Mouse (Mus musculus) heart, postnatal 25 days (tissue): ENCODE results near the gene Sh2d6. TPM values are rescaled to one million over a fixed set of nuclear protein-coding genes. Genes with fewer than 3 reads are reported as not detected.
"Not testable (repeated sequence)": the region's sequence is repeated elsewhere in the genome, so short reads cannot be mapped to it uniquely, and the experiment has no call there.

ENCODE experiments used
- DNase-seq: peaks from one replicate; pipeline ENCODE4 v3.0.0; 2022; ENCODE audit warnings: low spot score
- intact Hi-C: fragments of 180-260 bp; cut with DNase I; formaldehyde crosslinking; loops from one replicate; pipeline ENCODE4 v1.15.1; 2025
- total RNA-seq, 2 experiments: library from RNA; stranded (reverse); gene quantifications; 2 replicates each; pipeline ENCODE4 v1.2.3; 2021

The Sh2d6 gene
- total RNA-seq, 2 experiments from 2014 or later, result not detected

DNA sequence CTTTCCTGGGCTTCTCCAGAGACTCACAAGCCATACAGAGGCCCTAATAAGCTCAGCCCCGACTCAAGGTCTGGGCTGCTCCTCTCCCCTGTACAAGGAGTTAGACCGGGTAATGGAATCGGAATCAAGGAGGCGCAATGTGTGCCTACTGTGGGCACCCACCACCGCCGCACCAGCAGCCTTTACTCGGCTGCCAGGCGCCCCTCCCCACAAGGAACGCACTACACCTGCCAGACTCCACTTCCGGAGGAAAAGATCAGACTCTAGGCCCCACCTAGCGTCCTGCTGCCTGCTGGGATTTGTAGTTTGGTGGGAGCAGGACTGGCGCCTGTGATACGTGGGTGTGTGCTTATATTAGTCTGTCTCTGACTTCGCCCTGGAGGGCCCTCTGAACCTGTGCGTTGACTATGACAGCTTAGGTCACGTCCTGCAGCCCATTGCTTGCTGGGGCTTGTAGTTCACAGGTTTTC lies 17.1 kb upstream of the Sh2d6 start:
- peak; percentile 82 for DNase-seq
- intact Hi-C loops, result no loop called here

DNA sequence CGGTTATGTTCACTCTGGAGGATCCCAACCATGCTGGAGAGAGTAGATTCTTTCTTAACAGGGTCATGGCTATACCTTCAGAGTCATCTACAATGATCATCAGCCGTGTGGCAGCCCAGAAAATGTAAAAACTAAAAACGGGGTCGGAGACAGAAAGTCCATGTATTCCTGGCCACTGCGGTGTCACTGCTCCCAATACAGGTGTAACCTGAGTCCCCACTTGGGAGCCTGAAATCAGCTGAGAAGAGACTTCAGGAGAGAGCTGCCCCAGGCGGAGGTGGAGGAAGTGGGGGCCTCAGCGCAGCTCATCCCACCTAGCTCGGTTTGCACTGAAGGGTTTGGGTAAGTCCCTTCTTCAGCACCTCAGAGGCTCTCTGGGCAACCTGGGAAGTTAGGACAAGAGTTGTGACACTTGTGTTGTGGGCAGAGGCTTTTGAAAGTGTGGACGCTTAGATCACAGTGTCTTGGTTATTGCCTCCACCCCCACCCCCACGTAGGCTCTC lies 16.5 kb upstream of the Sh2d6 start:
- DNase-seq, result no peak
- intact Hi-C loops, result no loop called here

DNA sequence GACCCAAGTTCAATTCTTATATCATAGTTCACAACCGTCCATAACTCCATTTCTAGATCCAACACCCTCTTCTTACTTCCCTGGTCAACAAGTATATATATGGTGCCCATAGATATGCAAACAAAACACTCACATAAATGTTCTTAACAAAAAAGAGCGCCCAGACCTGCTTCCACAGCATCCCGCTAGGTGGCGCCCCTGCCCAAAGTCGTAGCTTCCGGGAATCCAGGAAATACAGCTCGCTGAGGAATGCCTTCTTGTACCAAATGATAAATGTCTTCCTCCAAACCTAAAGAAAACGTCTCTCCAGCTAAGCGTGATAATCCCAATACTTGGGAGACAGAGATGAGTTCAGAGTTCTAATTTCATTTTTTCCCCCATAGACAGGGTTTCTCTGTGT lies 13.7 kb upstream of the Sh2d6 start:
- intact Hi-C loops, result loop anchor here (1.0 kb wide), 1 partner anchor 31 kb away; no protein-coding TSS in a partner anchor

DNA sequence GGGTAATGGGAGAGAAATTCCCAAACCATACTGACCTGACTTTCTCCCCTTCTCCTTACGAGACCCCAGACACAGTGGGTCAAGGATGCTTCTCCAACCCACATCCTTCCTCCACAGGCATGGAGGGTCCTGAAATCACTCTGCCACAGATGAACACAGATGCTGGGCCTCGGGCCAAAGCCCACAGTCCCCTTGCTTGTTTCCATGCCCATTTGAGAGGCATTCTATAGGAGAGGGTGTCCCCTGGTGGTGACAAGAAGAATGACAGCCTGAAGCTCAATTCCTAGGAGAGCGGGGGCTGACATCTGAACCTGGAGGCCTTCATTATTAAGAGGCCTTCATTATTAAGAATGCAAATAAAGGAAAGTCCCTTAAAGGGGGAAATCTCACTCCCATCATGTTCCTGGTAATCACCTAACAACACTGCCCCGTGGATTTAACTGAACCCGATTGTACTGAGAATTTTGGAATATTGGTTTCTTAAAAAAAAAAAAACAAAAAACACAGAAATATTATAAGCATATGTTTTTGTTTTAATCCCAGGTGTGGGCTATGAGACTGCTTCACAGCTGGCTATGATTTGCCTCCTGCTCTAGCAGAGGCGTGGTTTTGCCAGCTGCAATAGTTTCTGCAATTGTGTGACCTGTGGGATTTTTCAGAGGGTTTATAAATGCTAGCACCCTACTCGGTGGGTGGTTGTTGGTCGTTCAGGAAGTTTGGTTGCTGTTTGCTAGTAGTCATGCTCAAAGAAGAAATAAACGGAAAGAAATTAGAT lies 12.7 kb upstream of the Sh2d6 start:
- intact Hi-C loops, result loop anchor here (1.0 to 5.0 kb wide), 2 partner anchors 42 to 106 kb away; no protein-coding TSS in a partner anchor
- peak; percentile 38 for DNase-seq

More for the DNA sequence above, 13.7 kb upstream of the Sh2d6 start:
- DNase-seq, result peak; percentile 60

DNA sequence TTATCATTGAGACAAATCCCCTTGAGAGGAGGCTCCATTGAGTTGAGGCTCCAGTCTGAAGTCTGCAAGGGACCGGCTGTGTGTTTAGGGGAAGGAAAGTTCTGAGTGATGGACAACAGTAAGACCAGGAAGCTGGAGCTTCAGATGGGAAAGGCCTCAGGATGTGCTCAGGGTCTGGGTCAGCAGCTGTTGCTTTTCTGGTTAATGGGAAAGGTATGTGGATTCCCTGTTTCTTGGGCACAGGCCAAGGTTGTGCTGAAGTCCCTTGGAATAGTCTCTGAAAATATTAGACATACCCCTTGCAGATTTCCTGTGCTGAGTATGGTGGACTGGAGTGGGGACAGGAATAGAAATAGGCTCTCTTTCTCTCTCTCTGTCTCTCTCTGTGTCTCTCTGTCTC lies 12.0 kb upstream of the Sh2d6 start:
- DNase-seq, result not testable (repeated sequence)
- intact Hi-C loops, result loop anchor here (5.0 kb wide), 1 partner anchor 41 kb away; no protein-coding TSS in a partner anchor

DNA sequence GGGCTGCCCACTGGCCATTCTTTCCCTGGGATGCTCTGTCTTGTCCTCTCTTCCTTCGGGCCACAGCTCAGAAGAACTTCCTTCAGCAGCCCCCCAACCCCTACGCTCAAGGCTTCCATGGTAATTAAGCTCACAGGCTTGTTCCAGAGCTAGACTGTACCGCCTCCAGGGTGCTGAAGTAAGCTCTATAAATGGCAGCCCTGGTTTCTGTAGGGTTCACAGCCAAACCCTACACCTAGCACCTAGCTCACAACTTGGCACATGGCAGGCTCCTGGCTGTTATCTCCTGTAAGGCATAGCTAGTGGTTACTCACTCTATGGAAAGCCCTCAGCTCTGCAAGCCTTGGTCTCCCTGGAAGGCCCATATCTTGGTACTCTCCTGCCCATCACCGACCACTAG lies 11.1 kb upstream of the Sh2d6 start:
- intact Hi-C loops, result loop anchor here (5.0 kb wide), 1 partner anchor 40 kb away; no protein-coding TSS in a partner anchor

DNA sequence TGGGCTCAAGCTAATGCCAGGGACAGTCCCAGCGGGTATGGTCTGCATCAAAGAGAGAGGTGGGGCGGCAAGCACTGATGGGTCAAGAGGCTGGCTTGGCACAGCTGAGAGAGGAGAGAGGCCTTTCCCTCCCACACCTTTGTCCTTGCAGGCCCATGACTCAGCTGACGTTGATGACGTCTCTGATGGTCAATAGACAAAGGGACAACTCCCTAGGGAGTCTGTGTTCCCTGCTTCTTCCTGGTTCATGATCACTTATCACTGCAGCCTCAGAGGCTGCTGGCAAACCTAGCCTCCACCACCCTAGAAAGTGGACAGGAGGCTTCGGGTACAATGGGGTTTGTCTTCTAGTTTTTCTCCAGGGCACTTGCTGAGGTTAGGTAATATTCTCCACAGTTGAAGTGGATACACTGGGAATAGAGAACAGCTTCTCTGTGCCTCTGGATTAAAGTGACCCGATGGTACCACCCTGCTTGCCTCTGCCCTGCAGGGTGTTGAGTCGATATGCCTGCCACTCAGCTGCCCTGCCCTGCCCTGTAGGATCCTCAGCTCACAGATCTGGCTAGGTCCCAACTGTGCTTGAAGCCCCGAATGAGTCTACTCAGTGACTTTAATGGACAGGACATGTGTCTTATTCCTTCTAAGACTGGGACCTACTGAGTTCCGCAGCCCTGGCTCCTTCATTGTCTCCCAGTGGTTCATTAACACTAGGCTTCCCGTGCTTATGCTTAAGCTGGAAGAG lies 7.1 kb upstream of the Sh2d6 start:
- peak; percentile 44 for DNase-seq
- intact Hi-C loops, result no loop called here

More for the DNA sequence above, 11.1 kb upstream of the Sh2d6 start:
- no peak for DNase-seq

DNA sequence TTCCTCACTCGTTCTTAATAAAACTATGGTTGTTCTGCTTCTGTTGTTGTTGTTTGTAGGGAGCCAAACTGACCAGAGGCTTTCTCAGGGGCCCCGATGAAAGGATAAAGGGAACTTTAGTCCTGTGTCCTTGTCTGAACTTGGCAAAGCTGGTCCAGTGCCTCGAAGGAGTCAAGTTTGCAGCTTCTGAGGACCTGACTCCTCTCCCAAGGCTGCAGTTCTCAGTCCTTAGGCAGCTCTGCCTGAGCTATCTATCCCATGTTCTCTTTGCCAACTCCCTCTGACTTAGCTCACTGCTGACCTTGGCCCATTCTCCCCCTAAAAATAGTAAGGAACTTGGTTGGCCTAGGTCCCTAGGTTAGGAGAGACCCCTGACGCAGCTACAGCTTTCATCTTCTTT lies 5.6 kb upstream of the Sh2d6 start:
- intact Hi-C loops, result no loop called here
- DNase-seq, result no peak

DNA sequence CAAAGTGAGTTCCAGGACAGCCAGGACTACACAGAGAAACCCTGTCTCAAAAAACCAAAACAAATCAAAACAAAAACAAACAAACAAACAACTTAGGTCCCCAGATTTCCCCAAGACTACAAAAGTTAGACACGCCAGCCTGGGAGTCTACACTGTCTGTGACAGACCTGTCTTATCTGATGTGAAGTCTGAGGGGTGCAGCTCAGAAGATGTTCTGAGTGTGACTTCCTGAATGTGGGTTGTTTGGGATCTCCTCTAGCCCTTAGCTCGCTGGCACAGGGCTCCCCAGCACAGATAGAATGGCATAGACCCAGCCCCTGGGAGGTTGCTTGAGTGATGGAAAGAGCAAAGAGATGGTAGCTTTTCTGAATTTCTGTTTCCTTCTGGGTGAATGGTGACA lies 2.7 kb upstream of the Sh2d6 start:
- DNase-seq, result no peak
- intact Hi-C loops, result no loop called here

DNA sequence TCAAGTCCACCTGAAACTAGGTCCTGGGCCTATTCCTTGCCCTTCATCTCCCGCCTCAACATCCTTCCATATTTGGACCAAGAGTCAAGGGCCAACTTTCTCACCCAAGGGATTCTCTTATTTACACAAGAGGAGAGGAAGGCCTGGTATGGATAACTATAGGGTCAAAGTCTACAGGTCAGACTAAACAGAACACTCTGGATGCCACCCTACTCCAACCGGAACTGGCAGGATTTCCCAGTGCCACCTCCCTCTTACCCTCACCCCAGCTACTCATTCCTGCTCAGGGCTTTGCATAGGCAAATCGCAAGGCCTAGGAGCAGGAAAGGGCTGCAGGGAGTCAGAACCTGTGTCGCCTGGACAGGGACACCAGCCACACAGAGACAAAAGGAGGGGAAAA lies 1.7 kb upstream of the Sh2d6 start:
- no peak for DNase-seq
- intact Hi-C loops, result no loop called here

DNA sequence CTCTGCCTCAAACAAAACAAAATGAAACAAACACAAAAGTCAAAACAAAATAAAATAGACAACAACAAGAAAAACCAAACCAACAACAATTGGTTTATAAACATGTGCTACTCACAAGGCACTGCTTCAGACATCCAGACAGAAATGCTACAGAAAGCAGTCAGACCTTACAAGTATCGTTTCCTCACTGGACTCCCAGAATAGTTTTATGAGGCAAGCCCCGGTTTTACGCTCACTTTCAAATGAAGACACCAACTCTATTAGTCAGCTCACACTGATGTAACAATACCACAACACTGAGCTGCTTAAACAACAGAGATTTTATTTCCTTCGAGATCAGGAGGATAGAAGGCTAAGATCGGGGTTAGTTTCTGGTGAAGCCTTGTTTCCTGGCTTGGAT lies 781 bp upstream of the Sh2d6 start:
- DNase-seq, result no peak
- intact Hi-C loops, result no loop called here

DNA sequence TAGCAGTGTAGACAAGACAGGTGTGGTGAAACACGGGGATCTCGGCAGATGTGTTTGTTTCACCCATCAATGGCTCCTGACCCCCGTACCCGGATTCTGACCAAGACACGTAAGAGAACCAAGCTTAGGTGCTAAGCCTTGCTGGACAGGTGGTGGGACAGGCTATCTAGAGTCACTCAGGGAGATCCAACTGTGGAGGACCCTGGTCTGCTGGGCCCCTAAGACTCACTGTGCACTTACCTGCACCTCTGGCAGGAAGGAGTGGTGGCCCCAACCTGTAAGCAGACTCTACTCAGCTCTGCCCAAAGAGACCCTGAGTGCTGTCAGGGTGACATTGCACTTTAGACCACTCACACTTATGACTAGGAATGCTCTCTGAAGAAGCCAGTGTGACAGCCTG lies 603 bp downstream of the Sh2d6 start:
- DNase-seq, result no peak
- intact Hi-C loops, result no loop called here

DNA sequence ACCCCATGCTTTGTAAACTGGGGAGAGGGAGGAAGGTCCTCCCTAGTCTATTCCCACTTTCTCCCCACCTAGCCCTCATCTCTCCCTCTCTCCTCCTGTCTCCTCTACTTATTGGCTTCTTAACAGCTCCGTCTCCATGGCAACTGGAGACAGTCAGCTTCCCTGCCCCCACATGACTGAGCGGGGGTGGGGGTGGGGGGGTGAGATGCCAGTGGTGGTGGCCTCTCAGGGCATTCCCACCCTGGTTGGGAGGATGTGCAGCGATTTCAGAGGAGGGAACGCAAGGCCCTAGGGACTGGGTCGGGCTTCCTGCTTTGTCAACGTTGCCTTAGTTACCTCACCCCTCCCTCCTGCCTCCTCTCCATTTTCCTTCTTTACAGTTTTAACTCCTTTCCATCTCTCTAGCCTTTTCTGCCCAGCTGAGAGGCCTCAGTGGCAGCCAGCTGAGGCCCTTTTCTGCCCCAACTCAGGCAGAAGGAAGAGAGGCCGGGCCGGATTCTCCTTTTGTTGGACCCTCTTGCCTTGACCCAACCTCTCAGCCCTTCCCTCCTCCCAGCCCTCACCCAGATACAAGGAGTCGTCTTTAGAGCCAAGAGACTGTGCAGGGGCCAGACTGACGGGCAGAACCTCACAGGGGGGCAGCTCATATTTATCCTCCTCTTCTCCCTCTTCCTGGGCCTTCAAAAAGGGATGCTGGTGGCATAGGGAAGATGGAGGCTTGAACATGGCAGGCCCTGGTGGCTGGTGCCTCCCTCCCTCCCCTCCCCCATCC lies 1.4 kb downstream of the Sh2d6 start:
- intact Hi-C loops, result no loop called here

DNA sequence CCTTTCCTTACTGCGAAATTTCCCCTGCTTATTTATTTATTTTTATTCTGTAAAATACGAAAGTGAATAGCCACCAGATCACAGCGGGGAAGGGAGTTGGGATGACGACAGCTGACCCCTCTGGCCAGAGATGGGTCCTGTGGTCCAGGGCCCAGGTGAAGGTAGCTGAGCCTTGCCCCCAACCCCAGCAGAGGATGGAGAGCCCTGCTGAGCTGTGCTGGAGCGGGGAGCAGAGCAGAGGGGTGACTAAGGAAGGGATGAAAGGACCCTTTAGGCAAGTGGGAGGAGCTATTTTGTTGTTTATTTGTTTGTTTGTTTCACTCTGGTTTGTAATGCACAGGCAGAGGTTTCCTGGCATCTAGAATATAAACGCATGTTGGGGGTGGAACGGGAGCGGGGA lies 2.2 kb downstream of the Sh2d6 start:
- intact Hi-C loops, result no loop called here
- no peak for DNase-seq

More for the DNA sequence above, 1.4 kb downstream of the Sh2d6 start:
- peak; percentile 42 for DNase-seq

DNA sequence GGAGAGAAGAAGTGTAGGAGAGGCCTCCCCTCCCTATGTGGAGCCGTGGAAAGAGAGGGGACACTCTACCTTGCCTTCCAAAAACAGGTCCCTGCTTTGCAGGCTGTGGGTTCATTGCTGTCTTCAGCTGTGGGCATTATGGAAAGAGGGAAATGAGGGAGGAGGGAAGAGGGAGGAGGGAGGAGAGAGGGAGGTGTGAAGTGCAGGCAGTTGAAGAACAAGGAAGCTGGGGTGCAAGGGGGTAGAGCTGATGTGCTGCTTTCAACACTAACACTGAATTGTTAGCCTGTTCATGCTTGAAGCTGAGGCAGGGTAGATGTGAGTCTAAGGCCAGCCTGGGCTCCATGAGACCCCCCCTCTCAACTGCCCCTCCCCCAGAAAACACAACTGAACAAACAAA lies 2.7 kb downstream of the Sh2d6 start:
- no peak for DNase-seq
- intact Hi-C loops, result no loop called here

DNA sequence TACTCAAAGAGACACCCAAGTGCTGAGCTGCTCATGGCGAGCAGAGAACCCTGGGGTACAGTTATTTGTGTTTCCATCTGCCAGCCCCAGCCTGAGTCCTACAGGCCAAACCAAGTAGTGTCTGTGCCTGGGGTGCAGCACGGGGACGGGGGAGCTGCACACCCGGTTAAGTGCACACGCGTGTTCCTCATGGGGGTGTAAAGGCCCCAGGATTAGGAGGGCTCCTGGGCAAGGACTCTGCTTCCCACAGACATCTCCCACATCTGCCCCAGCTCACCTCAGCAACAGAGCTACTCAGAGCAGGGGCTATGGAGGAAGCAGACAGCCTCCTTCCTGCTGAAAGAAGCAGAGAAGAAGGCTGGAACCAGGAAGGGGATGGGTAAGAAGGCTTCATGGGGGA lies 5.9 kb downstream of the Sh2d6 start:
- DNase-seq, result no peak
- intact Hi-C loops, result no loop called here

DNA sequence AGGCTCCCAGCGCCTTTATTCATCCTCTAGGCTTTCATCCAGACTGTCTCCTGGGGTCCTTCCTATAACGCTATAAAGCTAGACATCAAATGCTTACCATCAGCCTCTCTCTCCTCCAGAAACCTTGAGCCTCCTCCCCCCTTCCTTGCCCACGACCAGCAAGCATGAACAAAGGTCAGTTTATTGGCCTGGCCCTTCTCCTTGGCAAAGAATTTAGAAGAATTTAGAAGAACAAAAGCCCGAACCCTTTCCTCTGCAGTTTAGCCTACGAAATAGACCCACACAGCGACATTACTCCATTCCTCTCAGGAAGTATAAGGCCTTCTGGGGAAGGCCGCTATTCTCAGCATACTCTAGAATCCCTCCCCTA lies 8.5 kb downstream of the Sh2d6 start:
- intact Hi-C loops, result loop anchor here (5.0 kb wide), 1 partner anchor 76 kb away; the partner anchor contains the start of gene Mat2a
- no peak for DNase-seq

DNA sequence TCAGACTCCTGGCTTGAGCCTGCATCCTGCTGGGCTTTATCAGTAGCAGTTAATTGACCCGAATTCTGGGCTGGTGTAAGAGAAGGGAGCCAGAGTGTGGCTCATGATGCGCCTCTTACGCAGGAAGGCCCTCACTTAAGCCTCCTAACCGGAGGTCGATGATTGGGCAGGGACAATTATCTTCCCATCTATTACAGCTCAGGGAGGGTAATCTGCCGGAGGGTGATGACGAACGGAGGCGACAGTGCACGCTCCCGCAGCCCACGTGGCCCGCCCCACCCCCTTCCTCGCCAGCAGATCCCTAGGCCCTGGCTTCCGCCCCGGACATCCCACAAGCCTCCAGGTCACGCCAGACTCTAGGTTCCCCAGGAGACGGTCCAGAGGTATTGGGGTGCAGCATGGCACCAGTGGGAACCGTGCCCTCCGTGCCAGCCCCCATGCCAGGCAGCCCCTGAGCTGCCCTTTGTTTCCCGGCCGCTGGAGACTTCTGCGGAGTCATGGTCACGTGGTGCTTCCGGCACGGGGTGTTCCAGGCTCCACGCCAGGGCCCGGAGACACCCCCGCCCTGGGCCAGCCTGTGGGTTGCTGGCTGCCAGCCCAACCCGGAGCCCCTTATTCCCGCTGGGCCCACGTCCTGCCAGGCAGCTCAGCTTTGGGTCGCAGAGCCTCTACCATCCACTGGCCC lies 9.0 kb downstream of the Sh2d6 start:
- intact Hi-C loops, result loop anchor here (5.0 kb wide), 1 partner anchor 75 kb away; the partner anchor contains the start of gene Mat2a
- peak; percentile 86 for DNase-seq

DNA sequence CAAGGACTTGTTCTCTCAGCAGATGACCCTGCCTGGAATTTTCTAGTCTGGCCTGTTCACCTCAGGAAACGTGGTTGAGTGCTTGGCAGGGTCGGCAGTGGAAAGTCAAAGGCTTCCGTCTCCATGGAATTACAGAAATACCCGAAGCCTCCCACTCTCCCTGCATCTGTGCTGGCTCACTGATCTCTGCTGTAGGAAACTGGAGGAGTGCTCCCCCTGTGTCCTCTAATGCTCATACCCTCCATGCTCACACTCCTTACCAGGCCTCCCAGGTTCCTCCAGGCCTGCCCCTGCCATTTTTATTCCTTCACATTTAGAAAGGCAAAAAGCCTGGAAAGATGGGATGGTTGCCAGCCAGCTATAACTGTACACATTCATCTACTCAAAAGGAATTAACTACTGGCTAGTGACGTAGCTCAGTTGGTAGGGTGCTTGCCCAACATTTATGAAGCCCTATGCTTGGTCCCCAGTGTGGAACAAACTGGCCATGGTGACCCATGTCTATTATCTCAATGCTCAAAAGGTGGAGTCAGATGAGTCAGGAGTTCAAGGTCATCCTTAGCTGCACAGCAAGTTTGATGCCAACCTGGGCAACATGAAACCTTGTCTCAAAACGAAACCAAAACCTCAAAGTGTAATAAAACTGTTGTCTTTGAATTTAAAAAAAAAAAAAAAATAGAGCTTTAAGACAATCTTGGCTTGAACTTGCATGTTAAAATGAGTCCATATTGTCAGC lies 10.7 kb downstream of the Sh2d6 start:
- DNase-seq, result peak; percentile 49
- intact Hi-C loops, result loop anchor here (5.0 kb wide), 1 partner anchor 74 kb away; the partner anchor contains the start of gene Mat2a
